12 mouse cellular contexts compared by ENCODE assay signal in the genomic region with DNA sequence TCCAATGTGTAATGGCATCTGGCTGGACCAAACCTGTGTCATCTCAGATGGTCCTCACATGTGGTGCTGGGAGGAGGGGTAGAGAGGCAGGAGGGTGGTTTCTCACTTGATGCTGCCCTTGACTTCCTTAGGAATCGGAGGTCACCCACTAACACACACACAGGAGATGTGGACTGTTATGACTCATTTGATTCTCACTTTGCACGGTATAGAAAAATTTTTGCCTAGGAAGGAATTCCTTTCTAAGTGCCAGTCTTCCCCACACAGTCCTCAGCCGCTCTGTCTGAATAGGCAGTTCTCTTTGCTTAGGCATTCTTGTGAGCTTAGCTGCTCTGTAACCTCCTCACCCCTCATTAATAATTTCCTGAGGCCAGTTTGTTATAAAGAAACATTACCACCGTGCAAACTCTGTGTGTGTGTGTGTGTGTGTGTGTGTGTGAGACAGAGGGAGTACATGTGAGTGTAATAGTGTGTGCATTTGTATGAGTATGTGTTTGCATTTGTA. TPM values are rescaled to one million over a fixed set of nuclear protein-coding genes. Genes with fewer than 3 reads are reported as not detected.
DNase-seq lines count a peak whose midpoint lies in the region; ATAC-seq and TF ChIP-seq lines count a peak whose summit lies in the region.
"Had no signal": no experiment of that assay in that cellular context is flagged by ENCODE, and none has a peak within 500 bp of the region (broad histone marks: within the 10 kb centered on the region; RNA-seq: fewer than 3 reads in every experiment).

No protein-coding gene starts in this region.

- no peaks in the 10 kb centered on the region for H3K9me3 ChIP-seq in lung, embryonic 14.5 days (ENCODE audit: low read depth, low read length)
- H3K9me3 ChIP-seq in midbrain, embryonic 16.5 days (replicated peaks; ENCODE audit: control insufficient read depth, low read length, poor library complexity, severe bottlenecking): no peaks in the 10 kb centered on the region
- H3K9me3 ChIP-seq: heart, embryonic 13.5 days; megakaryocyte, embryonic 14.5 days had no signal

- no peak overlapping the region for H3K9ac ChIP-seq in lung, embryonic 14.5 days
- H3K9ac ChIP-seq in midbrain, embryonic 16.5 days (ENCODE audit: low read depth, low read length): no peak overlapping the region
- H3K9ac ChIP-seq: heart, embryonic 13.5 days had no signal

- no peaks in the 10 kb centered on the region for H3K36me3 ChIP-seq in lung, embryonic 14.5 days (ENCODE audit: insufficient read depth)
- H3K36me3 ChIP-seq in midbrain, embryonic 16.5 days (ENCODE audit: control insufficient read depth, insufficient read depth, low read length): no peaks in the 10 kb centered on the region
- H3K36me3 ChIP-seq: heart, embryonic 13.5 days had no signal

- peak overlapping the region; percentile 71 for H3K27ac ChIP-seq in lung, embryonic 14.5 days (ENCODE audit: low read depth)
- no peak overlapping the region for H3K27ac ChIP-seq in midbrain, embryonic 16.5 days (ENCODE audit: low read length)
- H3K27ac ChIP-seq: heart, embryonic 13.5 days had no signal

- 11% methylated on average over 4 of the region's 4 CpGs for WGBS in lung, embryonic 14.5 days
- WGBS in midbrain, embryonic 16.5 days: 44% methylated on average over 4 of the region's 4 CpGs

- TF ChIP-seq CTCF in lung, embryonic 14.5 days (IDR thresholded peaks at IDR 0.05; ENCODE audit: low read depth): no peak

- no peak overlapping the region for H3K4me2 ChIP-seq in lung, embryonic 14.5 days
- no peak overlapping the region for H3K4me2 ChIP-seq in midbrain, embryonic 16.5 days (ENCODE audit: low read length)
- H3K4me2 ChIP-seq: heart, embryonic 13.5 days had no signal

- peak; percentile 65 for DNase-seq in lung, embryonic 14.5 days
- DNase-seq in lung, postnatal 10 days: no peak
- peak; percentile 20 for DNase-seq in ZHBTc4 (ENCODE audit: low read depth, low spot score)
- peak; percentile 84 for DNase-seq in kidney, adult 9 months
- no peak for DNase-seq in layer of hippocampus, postnatal 14 days (ENCODE audit: low spot score in 2 of 2)
- no peak for DNase-seq in heart, postnatal 36 days
- DNase-seq in heart, postnatal 10 days: no peak
- DNase-seq: right cerebral cortex, postnatal 14 days; thymus, postnatal 25 days had no signal

- peak; percentile 97 for ATAC-seq in lung, embryonic 14.5 days (ENCODE audit: insufficient read depth)
- ATAC-seq in midbrain, embryonic 16.5 days: peak; percentile 56

- no peaks in the 10 kb centered on the region for H3K27me3 ChIP-seq in lung, embryonic 14.5 days (ENCODE audit: insufficient read depth, low read length)
- H3K27me3 ChIP-seq in midbrain, embryonic 16.5 days (ENCODE audit: control insufficient read depth, insufficient read depth, low read depth, low read length): no peaks in the 10 kb centered on the region
- H3K27me3 ChIP-seq: heart, embryonic 13.5 days; megakaryocyte, embryonic 14.5 days had no signal

- H3K4me3 ChIP-seq in lung, embryonic 14.5 days (ENCODE audit: low read depth, low read length): no peak overlapping the region
- no peak overlapping the region for H3K4me3 ChIP-seq in midbrain, embryonic 16.5 days (ENCODE audit: low read depth, low read length)
- H3K4me3 ChIP-seq: heart, embryonic 13.5 days; megakaryocyte, embryonic 14.5 days had no signal

- H3K4me1 ChIP-seq in lung, embryonic 14.5 days (ENCODE audit: insufficient read depth): no peaks in the 10 kb centered on the region
- no peaks in the 10 kb centered on the region for H3K4me1 ChIP-seq in midbrain, embryonic 16.5 days (ENCODE audit: control insufficient read depth, insufficient read depth, low read length)
- H3K4me1 ChIP-seq: megakaryocyte, embryonic 14.5 days had no signal

- intact Hi-C loops in heart, postnatal 36 days (cut with DNase I): no loop called here
- intact Hi-C loops in heart, postnatal 10 days (cut with DNase I): no loop called here

RNA-seq across cellular contexts. Expression of gene Pdgfc, which starts 22.4 kb away (rescaled TPM):
- 18.7 and 18.8 TPM in 2 replicates for polyA plus RNA-seq in lung, embryonic 14.5 days (2014; fragmentation: Nextera tagmentation; extraction: Ambion mirVana)
- 3.7 and 3.9 TPM in 2 replicates for polyA plus RNA-seq in midbrain, embryonic 16.5 days (2015; fragmentation: Nextera tagmentation; extraction: Ambion mirVana)
- total RNA-seq in layer of hippocampus, postnatal 14 days (2021): 1 to 10 TPM; 6.0 to 6.6 TPM
- 1 to 10 TPM; 2.0 to 2.9 TPM for total RNA-seq in heart, postnatal 36 days (2021)
- total RNA-seq in heart, postnatal 10 days (2021): 1 to 10 TPM; 2.5 TPM

Comparison
In these comparisons a context has a peak if more than half of its experiments do, and no peak if none do; other contexts are left out.
1. DNase-seq: peak in lung, embryonic 14.5 days (single experiment), ZHBTc4 (single experiment) and kidney, adult 9 months (single experiment); none in lung, postnatal 10 days (single experiment), layer of hippocampus, postnatal 14 days (0 of 2), heart, postnatal 36 days (0 of 2) and heart, postnatal 10 days (0 of 2).